Mouse (Mus musculus): Measurements from ENCODE around the gene Xpnpep1. TPM values are rescaled to one million over a fixed set of nuclear protein-coding genes. Genes with fewer than 3 reads are reported as not detected.

The Xpnpep1 gene
- total RNA-seq (2021), result 10 to 100 TPM; 65.2 to 73.3 TPM
- long read RNA-seq, experiment 1, full-length matches to known transcripts, result 37 of 104 reads
- long read RNA-seq, experiment 1, partial matches to known transcripts, result 2 of 104 reads
- long read RNA-seq, experiment 1, other reads (novel, unspliced or antisense), result 65 of 104 reads
- long read RNA-seq, experiment 2, full-length matches to known transcripts, result 22 of 56 reads
- long read RNA-seq, experiment 2, partial matches to known transcripts, result 4 of 56 reads
- long read RNA-seq, experiment 2, other reads (novel, unspliced or antisense), result 30 of 56 reads

- DNase-seq, result peak; percentile 42 to 49
Observed at GRCm38 (mm10) chr19:53040164-53041132, at the start of gene Xpnpep1. Gene Xpnpep1, minus strand, starts transcription at chr19:53040214.

- DNase-seq, result peak; percentile 58 to 61
Observed at GRCm38 (mm10) chr19:53087268-53088143, 47.5 kb upstream of the Xpnpep1 start.

- DNase-seq, result peak; percentile 55 to 56
Observed at GRCm38 (mm10) chr19:53086861-53087260, 46.8 kb upstream of the Xpnpep1 start.

DNA sequence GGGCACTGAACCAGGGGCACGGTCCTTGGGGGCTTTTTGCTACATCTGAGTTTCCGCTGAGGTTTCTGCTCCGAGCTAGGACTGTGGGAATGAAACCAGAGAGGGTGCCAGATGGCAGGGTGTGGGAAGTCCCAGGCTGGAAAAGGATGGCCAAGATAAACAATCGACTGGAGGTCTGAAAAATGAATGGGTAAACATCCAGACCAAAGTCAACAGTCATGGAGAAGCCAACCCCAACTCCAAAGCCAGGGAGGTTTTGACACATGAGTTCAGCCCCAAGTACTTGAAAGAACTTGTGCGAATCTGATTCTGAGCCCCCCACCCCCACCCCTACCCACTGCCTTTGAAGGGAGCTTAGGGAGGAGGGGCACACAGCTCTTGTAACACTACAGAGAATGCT, 44.7 kb upstream of the Xpnpep1 start:
- DNase-seq, result peak; percentile 63 to 79

DNA sequence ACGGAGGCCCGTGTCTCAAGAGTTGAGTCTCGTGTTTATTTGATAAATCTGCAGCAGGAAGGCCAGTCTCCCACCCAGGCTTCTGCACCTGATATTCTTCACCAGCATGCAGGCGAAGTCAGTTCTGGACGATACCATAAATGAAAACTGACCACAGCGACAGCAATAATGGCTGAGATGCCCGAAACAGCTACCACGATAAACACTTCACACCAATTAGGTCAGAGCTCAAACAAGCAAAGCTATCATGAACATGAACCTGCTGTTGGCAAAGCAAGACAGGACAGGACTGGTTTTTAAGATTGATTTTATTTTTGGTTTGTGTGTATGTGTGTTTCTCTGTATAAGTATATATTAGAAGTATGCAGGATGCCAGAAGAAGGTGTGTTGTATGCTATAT, 42.8 kb upstream of the Xpnpep1 start:
- no peak for DNase-seq

DNA sequence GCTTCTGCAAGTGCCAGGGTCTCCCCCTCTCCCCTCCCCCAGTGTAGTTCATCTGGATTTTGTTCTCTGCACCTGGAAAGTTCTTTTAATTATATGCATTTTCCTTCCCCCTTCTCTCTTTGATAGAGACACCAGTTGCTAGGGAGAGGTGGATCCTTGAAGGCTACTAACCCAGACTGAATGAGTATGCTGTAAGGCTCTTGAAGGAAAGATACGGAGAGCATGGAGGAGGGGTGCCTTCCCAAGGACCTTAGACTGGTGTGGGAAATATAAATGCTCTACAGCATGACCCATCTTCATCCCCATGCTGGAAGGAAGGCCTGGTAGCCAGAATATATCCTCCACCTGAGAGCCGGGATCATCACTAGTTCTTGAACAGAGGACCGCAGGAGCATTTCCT, 41.3 kb upstream of the Xpnpep1 start:
- no peak for DNase-seq

GRCm38 (mm10) chr19:53080921-53081320, 40.9 kb upstream of the Xpnpep1 start:
- no peak for DNase-seq

DNA sequence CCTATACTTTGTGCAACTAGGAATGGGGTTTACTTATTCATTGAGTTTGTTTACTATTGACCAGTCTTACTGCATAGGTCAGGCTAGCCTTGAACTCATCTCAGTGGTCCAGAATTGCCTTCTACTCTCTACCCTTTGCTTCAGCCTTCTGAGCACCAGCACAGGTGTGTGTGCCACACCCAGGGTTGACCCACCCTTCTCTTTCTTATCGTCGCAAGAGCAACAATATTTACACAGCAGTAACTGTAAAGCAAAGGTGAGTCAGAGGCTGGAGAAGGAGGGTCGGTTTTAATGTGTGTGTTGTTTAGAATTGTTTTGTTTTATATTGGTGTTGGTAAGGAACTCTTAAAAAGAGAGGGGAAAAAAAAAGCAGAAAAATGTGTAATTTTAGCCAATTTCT, 40.5 kb upstream of the Xpnpep1 start:
- DNase-seq, result no peak

DNA sequence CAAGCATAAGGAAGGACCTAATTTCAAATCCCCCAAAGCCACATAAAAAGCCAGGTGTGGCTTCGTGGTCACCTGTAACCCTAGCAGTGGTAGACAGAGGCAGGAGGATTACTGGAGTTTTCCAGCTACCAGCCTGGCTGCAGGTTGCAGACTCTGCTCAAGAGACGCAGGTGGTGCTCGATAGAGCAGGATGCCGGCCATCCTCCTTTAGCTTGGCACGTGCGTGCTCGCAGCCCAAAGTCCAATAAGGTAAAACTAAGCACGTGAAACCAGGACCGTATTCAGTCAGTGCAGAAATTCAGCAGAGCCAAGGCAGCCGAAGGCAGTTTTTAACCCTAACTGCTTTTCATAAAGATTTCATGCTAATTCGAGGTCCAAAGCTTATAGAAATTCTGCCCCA, 40.0 kb upstream of the Xpnpep1 start:
- DNase-seq, result no peak

DNA sequence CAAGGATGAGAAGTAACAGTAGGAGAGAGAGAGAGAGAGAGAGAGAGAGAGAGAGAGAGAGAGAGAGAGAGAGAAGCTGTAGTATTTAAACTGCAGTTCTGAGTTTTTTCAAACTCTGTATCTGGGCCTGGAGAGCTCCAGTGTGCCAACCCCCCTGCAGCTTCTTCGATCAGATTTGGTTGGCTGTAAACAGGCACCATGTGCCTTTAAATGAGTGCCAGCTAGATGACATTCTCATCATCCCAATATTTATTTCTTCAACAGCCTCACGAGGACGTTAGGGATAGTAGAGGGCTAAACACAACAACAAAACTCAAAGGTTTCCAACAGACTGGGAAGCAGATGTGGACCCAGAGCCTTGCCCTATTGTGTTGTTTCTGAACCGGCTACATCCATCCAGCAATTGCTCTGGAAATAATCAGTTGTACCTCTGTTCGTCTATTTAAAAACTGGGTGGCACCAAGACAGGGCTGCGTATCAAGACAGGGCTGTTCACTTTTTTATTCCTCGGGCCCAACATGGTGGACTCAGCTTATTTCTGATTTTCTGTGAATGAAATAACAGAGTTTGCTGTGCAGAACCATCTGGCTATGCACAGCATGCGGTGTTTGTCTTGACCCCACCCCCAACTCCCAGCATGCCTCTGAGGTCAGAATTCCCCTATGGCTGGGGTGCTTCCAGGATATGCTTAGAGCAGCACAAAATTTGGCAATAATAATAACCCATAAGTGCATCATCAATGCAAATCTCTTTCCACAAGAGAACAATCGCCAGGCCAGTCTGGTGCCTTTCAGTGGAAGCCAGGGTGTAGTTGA, 38.5 kb upstream of the Xpnpep1 start:
- no peak for DNase-seq

DNA sequence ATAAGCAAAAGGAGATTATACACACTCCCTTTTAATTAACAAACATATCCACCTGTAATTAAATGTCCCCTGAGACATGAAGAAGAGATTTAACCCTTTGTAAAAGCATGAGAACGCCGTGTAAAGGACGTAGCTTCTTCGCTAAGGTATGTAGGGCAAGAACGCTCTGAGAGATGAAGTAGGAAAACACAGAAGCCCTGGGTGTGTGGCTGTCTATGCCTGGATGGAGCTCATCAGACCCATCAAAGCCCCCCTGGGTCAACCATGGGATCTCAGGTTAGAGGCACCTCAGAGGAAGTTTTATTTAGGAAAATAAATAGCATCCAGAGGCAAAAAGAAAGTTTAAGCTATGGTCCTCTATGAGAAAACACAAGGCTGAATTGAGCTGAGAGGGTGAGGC, 37.3 kb upstream of the Xpnpep1 start:
- DNase-seq, result no peak

DNA sequence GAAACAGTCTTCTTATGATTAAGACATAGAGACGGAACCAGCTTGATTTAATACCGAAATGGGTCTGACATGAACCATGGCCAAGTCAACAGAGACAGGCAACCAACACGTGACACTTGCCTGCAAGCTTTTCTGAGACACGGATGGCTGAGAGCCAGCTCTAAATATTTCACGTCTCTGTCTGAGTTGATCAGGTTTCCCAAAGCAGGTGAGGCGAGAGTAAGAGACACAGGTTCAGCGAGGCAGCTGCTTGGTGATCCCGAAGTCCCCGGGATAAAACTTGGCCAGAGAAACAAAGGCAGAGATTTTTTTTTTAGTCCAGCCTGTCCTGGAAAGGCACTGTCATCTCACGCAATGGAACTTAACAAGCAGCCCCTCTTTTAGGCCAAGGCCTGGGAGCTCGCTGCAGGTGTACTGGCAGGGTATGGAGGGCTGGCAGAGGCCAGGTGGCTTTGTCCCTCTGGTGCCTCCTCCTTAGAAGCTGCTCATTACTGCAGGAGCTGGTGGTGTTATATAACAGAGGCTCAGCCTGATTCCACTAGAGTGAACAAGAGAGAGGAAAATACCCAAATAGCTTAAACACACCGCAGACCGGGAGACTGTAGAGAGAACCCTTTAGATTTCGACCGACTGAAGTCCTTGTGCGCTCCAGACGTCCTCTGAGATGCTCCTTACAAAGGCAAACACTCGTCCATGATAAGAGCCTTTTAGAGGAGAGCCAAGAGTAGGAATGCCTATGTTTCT, 36.4 kb upstream of the Xpnpep1 start:
- peak; percentile 46 to 60 for DNase-seq

GRCm38 (mm10) chr19:53075896-53076237, 35.9 kb upstream of the Xpnpep1 start:
- DNase-seq, result no peak

DNA sequence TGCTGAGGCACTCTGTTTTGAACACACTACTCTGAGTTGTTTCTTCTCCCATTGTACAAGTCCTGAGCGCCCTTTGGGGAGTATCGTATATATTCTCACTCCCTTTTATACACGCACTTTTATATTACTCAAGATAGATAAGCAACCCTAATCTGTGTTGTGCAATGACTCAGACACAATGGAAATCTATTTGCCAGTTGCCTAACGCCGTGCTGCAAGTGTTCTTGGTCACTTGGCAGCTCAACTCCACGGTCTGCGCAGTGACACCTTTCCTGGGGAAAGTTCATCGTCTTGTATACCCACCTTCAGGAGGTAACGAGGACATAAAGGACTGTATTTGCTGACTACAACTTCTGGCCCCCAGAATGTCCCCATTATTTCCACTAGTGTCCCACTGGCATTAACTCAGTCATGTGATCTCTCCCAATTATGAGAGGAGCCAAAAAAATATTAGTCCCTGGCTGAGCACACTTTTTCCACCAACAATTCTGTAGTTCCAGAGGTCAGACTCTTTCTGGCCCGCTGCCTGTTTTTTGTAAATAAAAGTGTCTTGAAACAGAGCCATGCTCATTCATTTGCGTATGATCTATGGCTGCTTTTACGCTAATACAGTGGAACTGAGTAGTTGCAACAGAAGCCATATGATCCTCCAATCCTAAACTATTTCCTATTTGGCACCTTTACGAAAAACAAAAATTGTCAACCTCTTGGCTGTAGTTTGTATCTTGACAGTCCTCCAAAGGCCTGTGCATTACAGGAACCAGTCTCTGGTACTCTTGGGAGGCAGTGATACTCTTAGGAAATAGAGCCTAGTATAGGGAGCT, 35.1 kb upstream of the Xpnpep1 start:
- DNase-seq, result peak; percentile 56 to 58

DNA sequence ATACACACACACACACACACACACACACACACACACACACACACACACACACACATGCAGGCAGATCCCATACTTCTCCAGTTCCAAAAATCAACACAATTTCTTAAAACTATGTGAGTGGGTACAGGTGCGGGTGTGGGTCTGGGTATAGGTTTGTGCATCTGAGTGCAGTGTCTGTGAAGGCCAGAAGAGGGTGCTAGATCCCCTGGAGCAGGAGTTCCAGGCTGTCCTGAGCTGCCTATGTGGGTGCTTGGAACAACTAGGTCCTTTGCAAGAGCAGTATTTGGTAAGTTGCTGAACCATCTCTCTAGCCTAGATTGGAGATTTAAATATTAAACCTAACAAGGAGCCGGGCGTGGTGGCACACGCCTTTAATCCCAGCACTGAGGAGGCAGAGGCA, 33.5 kb upstream of the Xpnpep1 start:
- DNase-seq, result no peak

DNA sequence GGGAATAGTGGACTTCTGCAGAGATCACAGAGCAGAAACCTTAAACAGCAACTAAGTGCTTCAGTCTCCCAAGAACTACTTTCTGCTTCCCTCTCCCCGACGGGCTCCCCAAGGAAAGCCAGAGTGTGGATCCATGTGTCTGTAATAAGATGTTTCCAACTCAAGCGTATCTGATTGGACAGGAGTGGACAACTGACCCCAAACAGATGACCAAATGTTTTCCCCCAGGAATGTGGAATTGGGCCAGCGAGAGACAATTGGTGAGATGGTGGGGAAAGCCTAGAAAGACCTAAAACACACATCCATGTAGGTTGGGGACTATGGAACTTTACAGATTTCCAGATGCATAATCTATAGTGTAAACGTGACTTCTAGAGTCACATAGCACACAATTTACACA, 32.4 kb upstream of the Xpnpep1 start:
- no peak for DNase-seq

- no peak for DNase-seq
Observed at GRCm38 (mm10) chr19:53071651-53072050, 31.6 kb upstream of the Xpnpep1 start.

DNA sequence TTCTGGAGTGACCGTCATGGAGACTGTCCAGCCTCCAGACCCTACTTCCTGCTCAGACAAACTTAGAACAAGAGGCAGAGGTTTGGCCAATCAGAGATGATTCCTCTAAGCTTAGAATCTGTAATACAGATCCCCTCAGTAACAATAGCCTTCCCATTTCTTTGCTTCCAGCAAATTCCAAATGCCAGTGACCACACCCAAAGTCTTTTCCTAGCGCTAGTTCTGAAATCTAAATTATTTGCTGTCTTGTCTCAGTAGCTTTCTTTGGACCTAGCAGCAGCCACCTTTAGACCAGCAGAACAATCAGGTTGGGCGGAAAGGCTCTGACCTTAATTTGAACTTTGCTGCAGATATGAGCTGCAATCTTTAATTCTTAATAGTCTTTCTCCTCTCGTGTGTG, 30.9 kb upstream of the Xpnpep1 start:
- peak; percentile 35 to 39 for DNase-seq

DNA sequence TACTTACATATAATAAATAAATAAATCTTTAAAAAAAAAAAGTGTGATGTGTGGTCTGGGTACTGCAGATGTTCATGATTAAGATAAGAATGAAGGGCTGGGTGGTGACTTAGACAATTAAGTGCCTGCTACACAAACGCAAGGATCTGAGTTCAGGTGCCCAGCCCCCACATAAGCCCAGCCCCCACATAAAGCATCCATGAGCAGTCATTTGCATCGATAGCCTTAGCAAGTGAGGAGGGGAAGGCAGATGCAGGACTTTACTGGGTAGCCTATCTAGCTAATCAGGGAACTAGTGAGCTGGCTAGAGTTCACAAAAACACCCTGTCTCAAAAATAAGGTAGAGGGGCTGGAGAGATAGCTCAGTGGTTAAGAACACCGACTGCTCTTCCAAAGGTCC, 29.4 kb upstream of the Xpnpep1 start:
- no peak for DNase-seq

DNA sequence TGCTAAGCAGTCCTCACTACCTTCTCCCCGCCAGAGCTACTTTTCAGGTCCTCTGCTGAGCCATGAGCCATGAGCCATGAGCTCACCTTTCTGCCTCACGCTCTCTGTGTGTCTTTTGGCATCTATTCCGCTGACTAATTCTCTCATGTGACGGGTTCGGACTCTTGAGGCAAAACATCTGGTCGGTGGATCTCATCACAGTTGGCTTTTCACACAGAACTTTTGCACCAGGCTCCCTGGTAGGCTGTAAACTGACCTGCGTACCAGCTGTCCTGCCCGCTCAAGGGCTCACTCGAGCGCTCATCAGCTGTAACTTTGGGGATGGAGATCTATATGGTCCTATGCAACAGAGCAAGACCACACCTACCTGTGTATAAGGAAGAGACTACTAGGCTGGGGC, 26.9 kb upstream of the Xpnpep1 start:
- peak; percentile 82 to 83 for DNase-seq
